Mouse (Mus musculus): Measurements from ENCODE around the gene Maneal. TPM values are rescaled to one million over a fixed set of nuclear protein-coding genes. Genes with fewer than 3 reads are reported as not detected.

Gene Maneal
- total and polyA plus RNA-seq, 2 experiments from 2014 or later: 9.4 to 56.9 TPM

DNA sequence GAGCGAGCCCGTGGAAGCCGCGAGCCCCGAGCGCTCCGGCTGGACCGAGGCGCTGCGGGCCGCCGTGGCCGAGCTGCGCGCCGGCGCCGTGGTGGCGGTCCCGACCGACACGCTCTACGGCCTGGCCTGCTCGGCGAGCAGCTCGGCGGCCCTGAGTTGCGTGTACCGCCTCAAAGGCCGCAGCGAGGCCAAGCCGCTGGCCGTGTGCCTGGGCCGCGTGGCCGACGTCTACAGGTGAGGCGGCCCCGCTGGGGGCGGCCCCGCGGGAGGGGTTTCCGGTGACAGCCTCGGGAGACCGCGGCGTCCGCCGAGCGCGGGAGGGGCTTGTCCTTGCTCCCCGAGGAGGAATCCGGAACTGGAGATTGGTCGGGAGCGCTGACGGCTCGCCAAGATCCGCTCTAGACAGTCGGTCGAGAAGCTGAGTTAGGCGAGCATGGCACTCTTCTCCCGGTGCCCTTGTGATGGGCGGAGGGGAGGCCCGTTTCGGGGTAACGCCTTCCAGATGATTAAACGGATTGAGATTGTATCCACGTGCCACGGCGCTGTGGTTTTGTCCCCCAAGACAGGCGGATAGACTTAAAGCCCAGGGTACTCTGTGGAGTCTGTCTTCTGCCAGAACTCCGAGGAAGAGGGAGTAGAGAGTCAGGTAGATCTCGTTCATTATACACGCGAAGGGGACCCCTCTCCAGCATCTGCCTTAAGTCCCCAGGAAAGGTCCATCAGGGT, 10.9 kb downstream of the Maneal start, which contains the start of gene 1110065P20Rik:
Gene 1110065P20Rik (minus strand): TSS at position 264 of the 726 bp plus-strand sequence.
- Histone ChIP-seq H3K36me3 (ENCODE audit: insufficient read depth, low read length) (peaks cover 19% of the 10 kb centered on the region), H3K27ac (peak within 1 kb of the TSS; percentile 98), H3K4me2 (ENCODE audit: low read depth, low read length) (peak within 1 kb of the TSS; percentile 73), H3K4me1 (ENCODE audit: insufficient read depth, low read length) (peaks cover 12% of the 10 kb centered on the region), H3K27me3 (ENCODE audit: insufficient read depth, low read length) (no peaks in the 10 kb centered on the region), H3K9ac (replicated peaks; ENCODE audit: low read length) (peak within 1 kb of the TSS; percentile 87), H3K4me3 (ENCODE audit: low read length) (peak within 1 kb of the TSS; percentile 93), H3K9me3 (ENCODE audit: low read length) (no peaks in the 10 kb centered on the region)
- ATAC-seq: peak; percentile 39
- 2% methylated on average over 68 of the region's 75 CpGs for whole genome bisulfite sequencing
- peak; percentile 75 for DNase-seq (ENCODE audit: low spot score)
- TF ChIP-seq CTCF (IDR thresholded peaks at IDR 0.05; ENCODE audit: low read depth): no peak

DNA sequence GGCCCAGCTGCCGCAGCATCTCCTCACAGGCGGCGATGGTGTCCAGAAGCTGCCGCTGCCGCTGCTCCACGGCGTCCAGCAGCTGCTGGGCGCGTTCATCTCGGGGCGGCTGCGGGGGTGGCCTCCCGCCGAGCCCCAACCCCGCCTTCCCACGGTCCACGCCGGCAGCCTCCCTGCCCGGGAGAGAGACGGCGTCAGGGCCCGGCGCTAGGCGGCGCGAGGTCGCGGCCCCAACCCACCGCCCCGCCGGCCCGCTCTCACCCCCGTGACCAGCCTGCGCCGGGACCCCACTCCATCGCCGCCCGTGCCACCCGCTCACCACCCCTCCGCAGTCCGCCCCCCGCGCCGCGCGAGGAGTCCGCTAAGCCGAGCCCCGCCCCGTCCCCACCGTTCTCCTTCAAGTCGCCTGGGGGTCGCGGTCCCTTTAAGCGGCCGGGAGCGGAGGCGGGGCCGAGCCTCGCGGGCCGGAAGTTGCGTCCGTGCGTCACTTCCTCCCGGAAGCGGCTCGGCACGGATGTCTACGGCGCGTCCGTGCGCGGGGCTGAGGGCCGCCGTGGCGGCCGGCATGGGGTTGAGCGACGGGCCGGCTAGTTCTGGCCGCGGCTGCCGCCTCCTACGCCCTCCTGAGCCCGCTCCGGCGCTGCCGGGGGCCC, 11.6 kb downstream of the Maneal start, which contains the start of gene Yrdc:
Gene Yrdc (plus strand): TSS at position 419 of the 653 bp plus-strand sequence.
- peak within 1 kb of the TSS; percentile 73 for H3K4me2 ChIP-seq (ENCODE audit: low read depth, low read length)
- 2% methylated on average over 72 of the region's 90 CpGs for WGBS
- peak within 1 kb of the TSS; percentile 98 for H3K27ac ChIP-seq
- DNase-seq (ENCODE audit: low spot score) (peak; percentile 98), ATAC-seq (peak; percentile 93)
- no peak; the same call in 1 of the 2 replicates for TF ChIP-seq CTCF (IDR thresholded peaks at IDR 0.05; ENCODE audit: low read depth)
- peaks cover 12% of the 10 kb centered on the region for H3K36me3 ChIP-seq (ENCODE audit: insufficient read depth, low read length)
- peak within 1 kb of the TSS; percentile 93 for H3K4me3 ChIP-seq (ENCODE audit: low read length)
- H3K9me3 ChIP-seq (ENCODE audit: low read length): no peaks in the 10 kb centered on the region
- H3K4me1 ChIP-seq (ENCODE audit: insufficient read depth, low read length): peaks cover 12% of the 10 kb centered on the region
- peak within 1 kb of the TSS; percentile 87 for H3K9ac ChIP-seq (replicated peaks; ENCODE audit: low read length)
- no peaks in the 10 kb centered on the region for H3K27me3 ChIP-seq (ENCODE audit: insufficient read depth, low read length)

DNA sequence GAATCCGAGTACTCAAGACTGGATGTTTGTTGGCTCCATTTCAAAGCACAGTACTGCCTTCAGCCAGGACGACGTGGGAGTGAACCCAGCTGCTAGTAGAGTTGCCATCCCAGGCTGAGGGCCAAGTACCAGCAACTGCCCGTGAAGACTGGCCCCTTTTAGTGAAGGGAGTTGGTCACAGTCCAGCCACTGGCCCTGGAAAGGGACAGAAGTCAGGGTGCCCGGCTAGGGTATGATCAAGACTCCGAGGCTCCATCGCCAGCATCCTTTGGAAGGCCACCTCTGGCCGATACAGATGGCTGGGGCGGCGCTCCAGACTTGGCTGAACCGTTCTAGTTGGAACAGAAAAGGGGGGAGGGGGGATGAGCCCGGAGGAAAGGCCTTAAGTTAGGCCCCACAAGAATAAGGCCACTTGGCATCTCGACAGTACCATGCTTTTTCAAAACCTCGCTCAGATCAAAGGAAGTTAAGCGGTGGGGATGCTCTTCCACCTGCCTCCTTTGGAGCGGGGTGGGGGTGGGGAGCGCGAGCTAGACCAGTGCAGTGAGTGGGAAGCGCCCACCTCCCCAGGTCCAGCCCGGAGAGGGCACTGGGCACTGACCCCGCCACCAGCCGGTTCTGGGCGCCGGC, 12.2 kb downstream of the Maneal start:
- H3K4me2 ChIP-seq (ENCODE audit: low read depth, low read length): peak overlapping the region; percentile 73
- no peak for TF ChIP-seq CTCF (IDR thresholded peaks at IDR 0.05; ENCODE audit: low read depth)
- 1% methylated on average over 24 of the region's 24 CpGs for WGBS
- H3K9me3 ChIP-seq (ENCODE audit: low read length): no peaks in the 10 kb centered on the region
- H3K27me3 ChIP-seq (ENCODE audit: insufficient read depth, low read length): no peaks in the 10 kb centered on the region
- H3K4me1 ChIP-seq (ENCODE audit: insufficient read depth, low read length): peaks cover 12% of the 10 kb centered on the region
- H3K27ac ChIP-seq: peak overlapping the region; percentile 98
- H3K9ac ChIP-seq (replicated peaks; ENCODE audit: low read length): peak overlapping the region; percentile 87
- H3K36me3 ChIP-seq (ENCODE audit: insufficient read depth, low read length): peaks cover 11% of the 10 kb centered on the region; the same call in 1 of the 2 replicates
- DNase-seq (ENCODE audit: low spot score) (peak; percentile 93), ATAC-seq (peak; percentile 68)
- H3K4me3 ChIP-seq (ENCODE audit: low read length): peak overlapping the region; percentile 93

DNA sequence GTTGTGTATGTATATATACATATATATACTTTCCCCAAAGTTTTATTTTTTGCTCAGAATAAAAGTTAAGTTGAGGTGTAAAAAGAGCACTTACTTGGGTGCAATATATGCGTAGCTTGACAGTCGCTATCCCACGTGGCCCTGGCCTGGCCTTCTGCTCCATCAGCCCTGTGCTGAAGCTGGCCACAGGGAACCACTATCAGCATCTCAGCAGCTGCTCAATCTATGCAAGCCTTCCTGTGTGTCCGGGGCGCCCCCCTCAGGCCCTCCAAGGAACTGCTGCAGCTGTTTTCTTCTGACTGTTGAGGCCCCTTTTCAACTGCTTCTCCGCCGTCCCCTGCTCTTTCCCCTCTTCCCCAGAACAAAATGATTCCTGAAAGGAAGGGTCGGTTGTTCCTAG, 14.4 kb downstream of the Maneal start:
- peak; percentile 93 for TF ChIP-seq CTCF (IDR thresholded peaks at IDR 0.05; ENCODE audit: low read depth)
- 8% methylated on average over 8 of the region's 8 CpGs for WGBS
- H3K27ac ChIP-seq: 0 out of 2 replicates have a peak overlapping the region, but pooled peaks have one; percentile 8
- H3K36me3 ChIP-seq (ENCODE audit: insufficient read depth, low read length): peaks cover 3% of the 10 kb centered on the region; the same call in 1 of the 2 replicates
- ATAC-seq (peak; percentile 28; the same call in 1 of the 2 replicates), DNase-seq (ENCODE audit: low spot score) (peak; percentile 88)
- peaks cover 12% of the 10 kb centered on the region for H3K4me1 ChIP-seq (ENCODE audit: insufficient read depth, low read length)
- no peaks in the 10 kb centered on the region for H3K9me3 ChIP-seq (ENCODE audit: low read length)
- H3K4me3 ChIP-seq (ENCODE audit: low read length): no peak overlapping the region
- H3K4me2 ChIP-seq (ENCODE audit: low read depth, low read length): no peak overlapping the region
- H3K27me3 ChIP-seq (ENCODE audit: insufficient read depth, low read length): no peaks in the 10 kb centered on the region
- H3K9ac ChIP-seq (replicated peaks; ENCODE audit: low read length): no peak overlapping the region

DNA sequence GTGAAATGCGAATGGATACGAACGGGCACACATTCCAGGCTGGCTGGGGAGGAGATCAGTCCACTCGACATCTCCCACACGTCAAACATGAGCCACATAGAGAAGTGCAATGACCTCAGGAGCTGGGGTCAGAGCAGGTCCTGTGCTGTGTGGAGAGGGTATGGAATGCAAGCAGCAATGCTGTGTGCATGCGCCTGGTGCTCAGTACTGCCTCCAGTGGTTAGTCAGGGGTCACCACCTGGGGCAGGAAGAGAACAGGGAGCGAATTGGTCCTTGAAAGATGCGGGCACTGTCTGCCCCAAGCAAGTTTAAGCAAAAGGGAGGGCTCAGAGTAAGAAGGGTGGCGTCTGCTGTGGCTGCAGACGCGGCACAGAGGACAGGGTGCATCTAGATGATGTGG, 18.5 kb downstream of the Maneal start:
- Histone ChIP-seq H3K4me1 (ENCODE audit: insufficient read depth, low read length) (no peaks in the 10 kb centered on the region), H3K9ac (replicated peaks; ENCODE audit: low read length) (no peak overlapping the region), H3K27me3 (ENCODE audit: insufficient read depth, low read length) (no peaks in the 10 kb centered on the region), H3K9me3 (ENCODE audit: low read length) (no peaks in the 10 kb centered on the region), H3K27ac (no peak overlapping the region), H3K4me3 (ENCODE audit: low read length) (no peak overlapping the region), H3K36me3 (ENCODE audit: insufficient read depth, low read length) (peaks cover 12% of the 10 kb centered on the region; the same call in 1 of the 2 replicates), H3K4me2 (ENCODE audit: low read depth, low read length) (no peak overlapping the region)
- ATAC-seq (peak; percentile 60; the same call in 1 of the 2 replicates), DNase-seq (ENCODE audit: low spot score) (peak; percentile 48)
- 57% methylated on average over 11 of the region's 11 CpGs for WGBS
- peak; percentile 86 for TF ChIP-seq CTCF (IDR thresholded peaks at IDR 0.05; ENCODE audit: low read depth)

DNA sequence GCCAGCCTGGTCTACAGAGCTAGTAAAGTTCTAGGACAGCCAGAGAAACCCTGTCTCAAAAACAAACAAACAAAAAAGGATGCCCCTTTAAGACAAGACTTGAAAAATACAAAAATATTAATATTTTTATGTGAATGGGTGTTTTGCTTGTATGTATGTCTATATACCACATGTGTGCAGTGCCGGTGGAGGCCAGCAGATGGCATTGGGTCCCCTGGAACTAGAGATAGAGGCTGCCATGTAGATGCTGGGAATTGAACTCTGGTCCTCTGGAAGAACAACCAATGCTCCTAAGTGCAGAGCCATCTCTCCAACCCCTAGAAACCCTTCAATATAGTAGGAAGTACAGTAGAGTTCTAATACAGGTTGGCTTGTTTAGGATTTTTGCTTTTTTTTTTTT, 21.0 kb downstream of the Maneal start:
- Histone ChIP-seq H3K27me3 (ENCODE audit: insufficient read depth, low read length) (no peaks in the 10 kb centered on the region), H3K36me3 (ENCODE audit: insufficient read depth, low read length) (peaks cover 16% of the 10 kb centered on the region; the same call in 1 of the 2 replicates), H3K4me2 (ENCODE audit: low read depth, low read length) (no peak overlapping the region), H3K4me1 (ENCODE audit: insufficient read depth, low read length) (no peaks in the 10 kb centered on the region), H3K9me3 (ENCODE audit: low read length) (no peaks in the 10 kb centered on the region), H3K9ac (replicated peaks; ENCODE audit: low read length) (no peak overlapping the region), H3K27ac (no peak overlapping the region), H3K4me3 (ENCODE audit: low read length) (no peak overlapping the region)
- peak; percentile 34 for TF ChIP-seq CTCF (IDR thresholded peaks at IDR 0.05; ENCODE audit: low read depth)
- no peak for DNase-seq (ENCODE audit: low spot score)
- no peak for ATAC-seq
- WGBS: 100% methylated on average over 1 of the region's 1 CpGs
